Mouse (Mus musculus) liver, embryonic 11.5 days (tissue): ENCODE measurements at regions not wholly inside any gene's neighbourhood (a gene's known extent, or its start where the extent isn't known, plus 50 kb on each side); places are given as distances from the start of the nearest gene placed in this dataset.

ENCODE experiments used
- ATAC-seq: fragments of 200-750 bp; cut with Nextera tagmentation; replicated peaks from 2 replicates; pipeline ENCODE4 v1.8.0; 2017; ENCODE audit warnings: moderate number of reproducible peaks, mild to moderate bottlenecking, moderate TSS enrichment, moderate library complexity; ENCODE audit not compliant: low FRiP score
- DNase-seq: peaks from one replicate; pipeline ENCODE4 v3.0.0-alpha.2; 2017; ENCODE audit warnings: low spot score
- H3K27ac ChIP-seq: fragments of 300-500 bp; sonication (generic); 2 replicates; pipeline ENCODE4 v1.5.1; 2014; ENCODE audit warnings: mild to moderate bottlenecking, low read depth, low read length, control low read depth
- H3K27me3 ChIP-seq: fragments of 300-500 bp; sonication (generic); replicated peaks from 2 replicates; pipeline ENCODE4 v1.6.1; 2014; ENCODE audit warnings: low read length, mixed read lengths; ENCODE audit not compliant: control insufficient read depth, insufficient read depth
- H3K36me3 ChIP-seq: fragments of 300-500 bp; sonication (generic); 2 replicates; pipeline ENCODE4 v1.6.1; 2014; ENCODE audit warnings: mild to moderate bottlenecking, low read length, moderate library complexity, mixed read lengths; ENCODE audit not compliant: control insufficient read depth, insufficient read depth
- H3K4me1 ChIP-seq: fragments of 300-500 bp; sonication (generic); replicated peaks from 2 replicates; pipeline ENCODE4 v1.6.1; 2014; ENCODE audit warnings: low read length, mixed read lengths; ENCODE audit not compliant: control insufficient read depth, insufficient read depth
- H3K4me2 ChIP-seq: fragments of 300-500 bp; sonication (generic); 2 replicates; pipeline ENCODE4 v1.6.1; 2014; ENCODE audit warnings: mild to moderate bottlenecking, control low read depth, moderate library complexity
- H3K4me3 ChIP-seq: fragments of 300-500 bp; sonication (generic); 2 replicates; pipeline ENCODE4 v1.5.1; 2014; ENCODE audit warnings: low read depth, low read length, control low read depth
- H3K9ac ChIP-seq: fragments of 300-500 bp; sonication (generic); 2 replicates; pipeline ENCODE4 v1.6.1; 2014; ENCODE audit warnings: low read depth, low read length, control low read depth
- H3K9me3 ChIP-seq: fragments of 300-500 bp; sonication (generic); 2 replicates; pipeline ENCODE4 v1.6.1; 2016; ENCODE audit warnings: low read length, inconsistent platforms, mixed read lengths; ENCODE audit not compliant: control insufficient read depth
- WGBS: fragments of 180-500 bp; shearing (Covaris S2); extraction: QIAGEN DNeasy Blood & Tissue Kit; methylation state at CpG from one replicate; pipeline ENCODE4 v1.1.7; 2014; 5-methylcytosine and 5-hydroxymethylcytosine counted together

GRCm38 (mm10) chr11:25167939-25168338, 1042.6 kb downstream of the 5730522E02Rik start:
- no peak overlapping the region for H3K4me2 ChIP-seq
- WGBS = 69% methylated on average over 1 of the region's 1 CpGs
- no peak overlapping the region for H3K27ac ChIP-seq
- H3K9me3 ChIP-seq = no peaks in the 10 kb centered on the region
- no peaks in the 10 kb centered on the region for H3K4me1 ChIP-seq
- DNase-seq (no peak), ATAC-seq (no peak)
- H3K36me3 ChIP-seq = no peaks in the 10 kb centered on the region
- H3K27me3 ChIP-seq = no peaks in the 10 kb centered on the region
- H3K4me3 ChIP-seq = no peak overlapping the region
- H3K9ac ChIP-seq = no peak overlapping the region

DNA sequence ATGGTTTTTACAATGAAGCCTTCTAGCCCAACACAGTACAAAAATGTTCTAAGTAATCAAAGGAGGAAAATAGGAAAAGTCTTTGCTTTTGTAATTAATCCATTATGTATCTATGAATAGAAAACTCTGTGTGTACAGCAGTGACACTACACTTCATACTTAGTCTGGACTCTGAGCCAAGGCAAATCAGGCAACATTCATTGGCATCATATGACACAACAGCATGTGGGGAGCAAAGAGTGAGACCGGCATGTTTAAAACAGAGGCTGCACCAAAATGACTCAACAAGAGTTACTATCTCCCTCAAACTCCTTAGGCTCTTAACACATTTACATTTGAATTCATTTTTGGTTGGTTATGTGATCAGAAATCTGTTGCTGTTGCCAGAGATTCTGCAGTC, 1039.5 kb downstream of the 5730522E02Rik start:
- 93% methylated on average over 1 of the region's 1 CpGs for WGBS
- no peaks in the 10 kb centered on the region for H3K4me1 ChIP-seq

More for the DNA sequence above, 1039.5 kb downstream of the 5730522E02Rik start:
- DNase-seq (no peak), ATAC-seq (no peak)
- H3K4me2 ChIP-seq = no peak overlapping the region
- no peaks in the 10 kb centered on the region for H3K36me3 ChIP-seq
- H3K27ac ChIP-seq = no peak overlapping the region
- no peaks in the 10 kb centered on the region for H3K9me3 ChIP-seq
- H3K4me3 ChIP-seq = no peak overlapping the region
- no peak overlapping the region for H3K9ac ChIP-seq
- H3K27me3 ChIP-seq = no peaks in the 10 kb centered on the region
